In genomic region chr3:86547251-86547791, GRCm38 (mm10) we compare ENCODE assay signal across 8 mouse cellular contexts. TPM values are rescaled to one million over a fixed set of nuclear protein-coding genes. Genes with fewer than 3 reads are reported as not detected.
A peak's percentile ranks its signal among the peaks of the same experiment; 100 is the strongest.
DNase-seq lines count a peak whose midpoint lies in the region; ATAC-seq lines count a peak whose summit lies in the region.

No protein-coding gene starts in this region.

- no peaks in the 10 kb centered on the region for H3K9me3 ChIP-seq in heart, embryonic 16.5 days (replicated peaks; ENCODE audit: control insufficient read depth, low read length)
- no peaks in the 10 kb centered on the region for H3K9me3 ChIP-seq in liver, embryonic 13.5 days (replicated peaks)
- H3K9me3 ChIP-seq in stomach, embryonic 14.5 days (ENCODE audit: control insufficient read depth, low read depth, low read length) = no peaks in the 10 kb centered on the region

- no peak overlapping the region for H3K27ac ChIP-seq in heart, embryonic 16.5 days (ENCODE audit: low read length)
- peak overlapping the region; percentile 8; the same call in 1 of the 2 replicates for H3K27ac ChIP-seq in liver, embryonic 13.5 days
- H3K27ac ChIP-seq in stomach, embryonic 14.5 days (ENCODE audit: low read length) = peak overlapping the region; percentile 48; the same call in 1 of the 2 replicates

- intact Hi-C loops in left cerebral cortex, postnatal 25 days (cut with DNase I) = no loop called here

- peaks cover 25% of the 10 kb centered on the region for H3K27me3 ChIP-seq in heart, embryonic 16.5 days (ENCODE audit: control insufficient read depth, insufficient read depth, low read length)
- peaks cover 66% of the 10 kb centered on the region for H3K27me3 ChIP-seq in liver, embryonic 13.5 days
- H3K27me3 ChIP-seq in stomach, embryonic 14.5 days (ENCODE audit: control insufficient read depth, insufficient read depth, low read length) = peaks cover 30% of the 10 kb centered on the region

- peak overlapping the region; percentile 58 for H3K4me3 ChIP-seq in heart, embryonic 16.5 days (ENCODE audit: low read length)
- peak overlapping the region; percentile 54 for H3K4me3 ChIP-seq in liver, embryonic 13.5 days (replicated peaks)
- H3K4me3 ChIP-seq in stomach, embryonic 14.5 days (ENCODE audit: low read depth, low read length) = peak overlapping the region; percentile 29

- 2% methylated on average over 42 of the region's 42 CpGs for WGBS in heart, embryonic 16.5 days
- WGBS in liver, embryonic 13.5 days (ENCODE audit: insufficient replicate concordance) = 1% methylated on average over 42 of the region's 42 CpGs
- WGBS in stomach, embryonic 14.5 days = 3% methylated on average over 42 of the region's 42 CpGs

- H3K9ac ChIP-seq in heart, embryonic 16.5 days (ENCODE audit: low read length) = peak overlapping the region; percentile 48
- peak overlapping the region; percentile 18; the same call in 1 of the 2 replicates for H3K9ac ChIP-seq in liver, embryonic 13.5 days
- H3K9ac ChIP-seq in stomach, embryonic 14.5 days (replicated peaks; ENCODE audit: low read depth, low read length) = peak overlapping the region; percentile 14; the same call in 1 of the 2 replicates

- peak; percentile 14 for DNase-seq in adrenal gland, postnatal 25 days
- DNase-seq in adrenal gland, adult 2 months = no peak
- peak; percentile 11 to 30 for DNase-seq in spleen, adult 18-20 months
- no peak for DNase-seq in spleen, adult 12 weeks (ENCODE audit: low spot score)
- no peak for DNase-seq in liver, embryonic 13.5 days
- no peak for DNase-seq in left cerebral cortex, postnatal 25 days (ENCODE audit: low spot score in 2 of 2)

- no peak for ATAC-seq in heart, embryonic 16.5 days (replicated peaks; ENCODE audit: extremely low read depth, insufficient read depth, low FRiP score)
- ATAC-seq in liver, embryonic 13.5 days (ENCODE audit: low read depth) = peak; percentile 30; the same call in 1 of the 2 replicates
- no peak for ATAC-seq in stomach, embryonic 14.5 days (ENCODE audit: insufficient number of reproducible peaks, insufficient read depth, low FRiP score, low read depth)

- H3K4me2 ChIP-seq in heart, embryonic 16.5 days (ENCODE audit: low read depth, low read length) = peak overlapping the region; percentile 66
- peak overlapping the region; percentile 67 for H3K4me2 ChIP-seq in liver, embryonic 13.5 days
- H3K4me2 ChIP-seq in stomach, embryonic 14.5 days (replicated peaks; ENCODE audit: low read depth, low read length) = peak overlapping the region; percentile 42

- no peaks in the 10 kb centered on the region for H3K36me3 ChIP-seq in heart, embryonic 16.5 days (ENCODE audit: control insufficient read depth, insufficient read depth)
- H3K36me3 ChIP-seq in liver, embryonic 13.5 days = no peaks in the 10 kb centered on the region
- no peaks in the 10 kb centered on the region for H3K36me3 ChIP-seq in stomach, embryonic 14.5 days (ENCODE audit: control insufficient read depth, insufficient read depth, low read length)

- peaks cover 11% of the 10 kb centered on the region for H3K4me1 ChIP-seq in heart, embryonic 16.5 days (ENCODE audit: control insufficient read depth, insufficient read depth, low read length)
- peaks cover 28% of the 10 kb centered on the region for H3K4me1 ChIP-seq in liver, embryonic 13.5 days (replicated peaks)
- H3K4me1 ChIP-seq in stomach, embryonic 14.5 days (ENCODE audit: control insufficient read depth, insufficient read depth, low read length) = peaks cover 5% of the 10 kb centered on the region

RNA-seq across cellular contexts. Expression of gene Mab21l2, which starts 1.1 kb away (rescaled TPM):
- total RNA-seq in adrenal gland, postnatal 25 days (2021) = 10.9 and 11.4 TPM in 2 replicates
- total RNA-seq in adrenal gland, adult 2 months (2021) = 10 to 100 TPM in 1 of 2 experiments, 1 to 10 TPM in 1; 7.3 to 14.6 TPM
- 4.0 and 6.1 TPM in 2 replicates for polyA plus RNA-seq in adrenal gland, adult 2 months (2012; rRNA removed)
- polyA plus RNA-seq in heart, embryonic 16.5 days (2015; fragmentation: Nextera tagmentation; extraction: Ambion mirVana) = 1.1 and 1.2 TPM in 2 replicates
- 0.78 and 1.2 TPM in 2 replicates for polyA plus RNA-seq in liver, embryonic 13.5 days (2015; fragmentation: Nextera tagmentation; extraction: Ambion mirVana)
- polyA plus RNA-seq in stomach, embryonic 14.5 days (2014; fragmentation: Nextera tagmentation; extraction: Ambion mirVana) = 14.0 and 14.3 TPM in 2 replicates
- total RNA-seq in left cerebral cortex, postnatal 25 days (2021) = under 1 TPM; 0.14 to 0.16 TPM

Comparison
In these comparisons a context has a peak if more than half of its experiments do, and no peak if none do; other contexts are left out.
1. DNase-seq: peak in adrenal gland, postnatal 25 days (single experiment) and spleen, adult 18-20 months (2 of 2); none in adrenal gland, adult 2 months (single experiment), spleen, adult 12 weeks (single experiment), liver, embryonic 13.5 days (single experiment) and left cerebral cortex, postnatal 25 days (0 of 2).
2. Peak in every context shown above with its lines, with median percentiles within 50 percentile points of each other: H3K4me2 ChIP-seq, H3K4me3 ChIP-seq and H3K9ac ChIP-seq.